Mouse (Mus musculus) ES-Bruce4 (cell line): ENCODE measurements at regions not wholly inside any gene's neighbourhood (a gene's known extent, or its start where the extent isn't known, plus 50 kb on each side); places are given as distances from the start of the nearest gene placed in this dataset.

Source experiments
- H3K27ac ChIP-seq: 2 replicates; pipeline ENCODE4 v1.5.1; 2012; ENCODE audit warnings: low read length, inconsistent platforms; ENCODE audit not compliant: insufficient read depth
- H3K27me3 ChIP-seq: 2 replicates; pipeline ENCODE4 v1.6.1; 2012; ENCODE audit warnings: mild to moderate bottlenecking, low read length, inconsistent platforms; ENCODE audit not compliant: control insufficient read depth, poor library complexity, insufficient read depth, severe bottlenecking
- H3K36me3 ChIP-seq: 2 replicates; pipeline ENCODE4 v1.6.1; 2012; ENCODE audit warnings: inconsistent platforms, mild to moderate bottlenecking, low read length, moderate library complexity; ENCODE audit not compliant: control insufficient read depth, poor library complexity, insufficient read depth, severe bottlenecking
- H3K4me1 ChIP-seq: one replicate; pipeline ENCODE4 v1.8.1; 2011; ENCODE audit warnings: low read length; ENCODE audit not compliant: control insufficient read depth, insufficient read depth
- H3K4me3 ChIP-seq: 2 replicates; pipeline ENCODE4 v1.5.1; 2011; ENCODE audit warnings: low read depth, mild to moderate bottlenecking, low read length
- H3K9ac ChIP-seq: 2 replicates; pipeline ENCODE4 v1.6.1; 2012; ENCODE audit warnings: low read depth, mild to moderate bottlenecking, inconsistent platforms; ENCODE audit not compliant: poor library complexity, severe bottlenecking
- H3K9me3 ChIP-seq: replicated peaks from 2 replicates; pipeline ENCODE4 v1.6.1; 2012; ENCODE audit warnings: mild to moderate bottlenecking, low read length, inconsistent platforms; ENCODE audit not compliant: control insufficient read depth, poor library complexity, insufficient read depth, severe bottlenecking
- CTCF ChIP-seq: IDR thresholded peaks from one replicate; pipeline ENCODE4 v1.8.1; 2011; ENCODE audit warnings: low read depth, low read length
- EP300 ChIP-seq: IDR thresholded peaks from 2 replicates; pipeline ENCODE4 v1.6.1; 2011; ENCODE audit warnings: low read depth, low read length; ENCODE audit not compliant: insufficient read depth
- POLR2A ChIP-seq: IDR thresholded peaks from one replicate; pipeline ENCODE4 v1.8.1; 2011; ENCODE audit warnings: low read length; ENCODE audit not compliant: insufficient read depth

GRCm38 (mm10) chr1:132820136-132820535 is 59.9 kb upstream of the Lrrn2 start:
- H3K4me3 ChIP-seq = no peak overlapping the region
- H3K9me3 ChIP-seq = no peaks in the 10 kb centered on the region
- TF ChIP-seq EP300 = no peak
- TF ChIP-seq POLR2A = no peak
- no peak for TF ChIP-seq CTCF
- H3K4me1 ChIP-seq = no peaks in the 10 kb centered on the region
- no peaks in the 10 kb centered on the region for H3K27me3 ChIP-seq
- no peak overlapping the region for H3K9ac ChIP-seq
- H3K36me3 ChIP-seq = no peaks in the 10 kb centered on the region
- H3K27ac ChIP-seq = no peak overlapping the region

GRCm38 (mm10) chr1:132818296-132818695 is 61.8 kb upstream of the Lrrn2 start:
- Histone ChIP-seq H3K9me3 (no peaks in the 10 kb centered on the region), H3K27me3 (no peaks in the 10 kb centered on the region)
- TF ChIP-seq EP300 (no peak), CTCF (no peak), POLR2A (no peak)

GRCm38 (mm10) chr1:132817366-132817765 is 62.7 kb upstream of the Lrrn2 start:
- H3K27me3 ChIP-seq = no peaks in the 10 kb centered on the region
- no peak overlapping the region for H3K4me3 ChIP-seq
- no peak for TF ChIP-seq CTCF
- no peak for TF ChIP-seq POLR2A
- no peak for TF ChIP-seq EP300
- H3K27ac ChIP-seq = no peak overlapping the region
- no peaks in the 10 kb centered on the region for H3K4me1 ChIP-seq
- no peaks in the 10 kb centered on the region for H3K9me3 ChIP-seq
- no peak overlapping the region for H3K9ac ChIP-seq
- no peaks in the 10 kb centered on the region for H3K36me3 ChIP-seq

More at GRCm38 (mm10) chr1:132818296-132818695, 61.8 kb upstream of the Lrrn2 start:
- H3K4me1 ChIP-seq = no peaks in the 10 kb centered on the region
- no peak overlapping the region for H3K27ac ChIP-seq
- H3K36me3 ChIP-seq = no peaks in the 10 kb centered on the region
- no peak overlapping the region for H3K9ac ChIP-seq
- H3K4me3 ChIP-seq = no peak overlapping the region

GRCm38 (mm10) chr1:132805543-132805942 is 63.9 kb upstream of the Nfasc start:
- TF ChIP-seq EP300 (no peak), CTCF (no peak), POLR2A (no peak)
- H3K36me3 ChIP-seq = no peaks in the 10 kb centered on the region
- no peak overlapping the region for H3K27ac ChIP-seq
- H3K9me3 ChIP-seq = no peaks in the 10 kb centered on the region
- no peak overlapping the region for H3K9ac ChIP-seq
- no peaks in the 10 kb centered on the region for H3K27me3 ChIP-seq
- no peaks in the 10 kb centered on the region for H3K4me1 ChIP-seq
- no peak overlapping the region for H3K4me3 ChIP-seq

- H3K9ac ChIP-seq = no peak overlapping the region
- H3K9me3 ChIP-seq = no peaks in the 10 kb centered on the region
- no peak overlapping the region for H3K4me3 ChIP-seq
- TF ChIP-seq EP300 (no peak), CTCF (no peak), POLR2A (no peak)
- H3K4me1 ChIP-seq = peaks cover 4% of the 10 kb centered on the region
- H3K27ac ChIP-seq = no peak overlapping the region
- H3K27me3 ChIP-seq = no peaks in the 10 kb centered on the region
- no peaks in the 10 kb centered on the region for H3K36me3 ChIP-seq
Measured at GRCm38 (mm10) chr1:132803842-132804241, 62.2 kb upstream of the Nfasc start.

- Histone ChIP-seq H3K36me3 (no peaks in the 10 kb centered on the region), H3K4me1 (peaks cover 6% of the 10 kb centered on the region), H3K27ac (no peak overlapping the region), H3K9ac (no peak overlapping the region), H3K9me3 (no peaks in the 10 kb centered on the region), H3K27me3 (no peaks in the 10 kb centered on the region), H3K4me3 (no peak overlapping the region)
- no peak for TF ChIP-seq EP300
- TF ChIP-seq CTCF = peak; percentile 89
Measured at GRCm38 (mm10) chr1:132802380-132802779, 60.8 kb upstream of the Nfasc start.
